21 mouse cellular contexts compared by ENCODE assay signal in genomic region chr8:83062276-83062675, GRCm38 (mm10).
A peak's percentile ranks its signal among the peaks of the same experiment; 100 is the strongest.
DNase-seq lines count a peak whose midpoint lies in the region; TF ChIP-seq lines count a peak whose summit lies in the region.
"Had no signal": no experiment of that assay in that cellular context is flagged by ENCODE, and none has a peak within 500 bp of the region (broad histone marks: within the 10 kb centered on the region; RNA-seq: fewer than 3 reads in every experiment).

No protein-coding gene starts in this region.

- no peak for TF ChIP-seq CTCF in bone marrow macrophage, adult 2 months (IDR thresholded peaks at IDR 0.05; ENCODE audit: low read depth, low read length)

- TF ChIP-seq POLR2A in bone marrow macrophage, adult 2 months (IDR thresholded peaks at IDR 0.05; ENCODE audit: borderline replicate concordance, low read depth, low read length) = no peak

- no peaks in the 10 kb centered on the region for H3K4me1 ChIP-seq in heart, embryonic 10.5 days
- peaks cover 53% of the 10 kb centered on the region for H3K4me1 ChIP-seq in bone marrow macrophage, adult 2 months (ENCODE audit: control insufficient read depth, insufficient read depth, low read length)
- H3K4me1 ChIP-seq in brown adipose tissue, adult 24 weeks (ENCODE audit: control insufficient read depth, insufficient read depth, insufficient read length, low read length) = peaks cover 20% of the 10 kb centered on the region

- no peak overlapping the region for H3K27ac ChIP-seq in heart, embryonic 10.5 days
- 0 out of 2 replicates have a peak overlapping the region, but pooled peaks have one; percentile 1 for H3K27ac ChIP-seq in bone marrow macrophage, adult 2 months (ENCODE audit: insufficient read depth, low read depth, low read length)
- peak overlapping the region; percentile 44 for H3K27ac ChIP-seq in brown adipose tissue, adult 24 weeks (replicated peaks; ENCODE audit: low read depth, low read length)
- H3K27ac ChIP-seq: embryonic facial prominence, embryonic 10.5 days; embryonic facial prominence, embryonic 12.5 days; forebrain, embryonic 13.5 days; forebrain, embryonic 15.5 days had no signal

- no peaks in the 10 kb centered on the region for H3K9me3 ChIP-seq in heart, embryonic 10.5 days
- H3K9me3 ChIP-seq: embryonic facial prominence, embryonic 10.5 days; embryonic facial prominence, embryonic 12.5 days; forebrain, embryonic 13.5 days; forebrain, embryonic 15.5 days had no signal

- peak; percentile 0 for DNase-seq in gastrocnemius, postnatal 10 days
- no peak for DNase-seq in gastrocnemius, adult 18-20 months (ENCODE audit: low spot score)
- peak; percentile 3 for DNase-seq in heart, embryonic 10.5 days (ENCODE audit: low spot score)
- no peak for DNase-seq in heart, postnatal 10 days
- no peak for DNase-seq in kidney, adult 11 months
- DNase-seq in natural killer cell, adult 2 months (ENCODE audit: low spot score in 2 of 2) = no peak
- DNase-seq: adrenal gland, adult 2 months; adrenal gland, postnatal 10 days; adrenal gland, postnatal 25 days; cerebellum, adult 11-12 months; cerebellum, adult 2 months; cerebellum, adult 9-10 months; cerebellum, postnatal 10 days; cerebellum, postnatal 25 days; forebrain, postnatal 0 days had no signal

- intact Hi-C loops in heart, postnatal 10 days (cut with DNase I) = no loop called here

- H3K27me3 ChIP-seq in heart, embryonic 10.5 days (ENCODE audit: insufficient read depth, poor library complexity, severe bottlenecking) = no peaks in the 10 kb centered on the region
- H3K27me3 ChIP-seq: embryonic facial prominence, embryonic 12.5 days; forebrain, embryonic 13.5 days; forebrain, embryonic 15.5 days had no signal

- no peaks in the 10 kb centered on the region for H3K36me3 ChIP-seq in heart, embryonic 10.5 days
- H3K36me3 ChIP-seq: embryonic facial prominence, embryonic 10.5 days; embryonic facial prominence, embryonic 12.5 days; forebrain, embryonic 15.5 days had no signal

- no peak overlapping the region for H3K4me3 ChIP-seq in heart, embryonic 10.5 days
- no peak overlapping the region for H3K4me3 ChIP-seq in bone marrow macrophage, adult 2 months (ENCODE audit: insufficient read depth, low read length)
- no peak overlapping the region for H3K4me3 ChIP-seq in brown adipose tissue, adult 24 weeks (ENCODE audit: insufficient read depth, low read depth, low read length)
- H3K4me3 ChIP-seq: embryonic facial prominence, embryonic 10.5 days; embryonic facial prominence, embryonic 12.5 days; forebrain, embryonic 13.5 days; forebrain, embryonic 15.5 days had no signal

- 87% methylated on average over 5 of the region's 5 CpGs for WGBS in heart, embryonic 10.5 days

Comparison
In these comparisons a context has a peak if more than half of its experiments do, and no peak if none do; other contexts are left out.
1. DNase-seq: peak in gastrocnemius, postnatal 10 days (single experiment) and heart, embryonic 10.5 days (single experiment); none in gastrocnemius, adult 18-20 months (single experiment), heart, postnatal 10 days (0 of 2), kidney, adult 11 months (single experiment) and natural killer cell, adult 2 months (0 of 2).